Mouse (Mus musculus): Measurements from ENCODE around the gene Samd10. TPM values are rescaled to one million over a fixed set of nuclear protein-coding genes. Genes with fewer than 3 reads are reported as not detected.

Gene Samd10
- polyA plus RNA-seq, 1 experiment from 2014 or later, result 88.8 TPM

GRCm38 (mm10) chr2:181589732-181590105, 9.3 kb downstream of the Samd10 start:
- Histone ChIP-seq H3K27ac (replicated peaks) (no peak overlapping the region), H3K4me2 (replicated peaks) (no peak overlapping the region), H3K9me3 (no peaks in the 10 kb centered on the region), H3K4me1 (peaks cover 19% of the 10 kb centered on the region), H3K4me3 (no peak overlapping the region), H3K9ac (replicated peaks) (no peak overlapping the region), H3K36me3 (peaks cover 61% of the 10 kb centered on the region), H3K27me3 (no peaks in the 10 kb centered on the region)
- 95% methylated on average over 9 of the region's 9 CpGs for WGBS
- ATAC-seq (ENCODE audit: low FRiP score, low read depth), result no peak

- no peak for ATAC-seq (ENCODE audit: low FRiP score, low read depth)
- H3K9me3 ChIP-seq, result no peaks in the 10 kb centered on the region
- no peak overlapping the region for H3K4me3 ChIP-seq
Observed at GRCm38 (mm10) chr2:181589011-181589731, 9.8 kb downstream of the Samd10 start.

GRCm38 (mm10) chr2:181588229-181588780, 10.7 kb downstream of the Samd10 start:
- WGBS, result 93% methylated on average over 10 of the region's 11 CpGs
- Histone ChIP-seq H3K27me3 (no peaks in the 10 kb centered on the region), H3K27ac (replicated peaks) (no peak overlapping the region), H3K9me3 (no peaks in the 10 kb centered on the region), H3K9ac (replicated peaks) (no peak overlapping the region), H3K36me3 (peaks cover 74% of the 10 kb centered on the region), H3K4me2 (replicated peaks) (no peak overlapping the region), H3K4me1 (peaks cover 18% of the 10 kb centered on the region), H3K4me3 (no peak overlapping the region)
- no peak for ATAC-seq (ENCODE audit: low FRiP score, low read depth)

More at GRCm38 (mm10) chr2:181589011-181589731, 9.8 kb downstream of the Samd10 start:
- peaks cover 66% of the 10 kb centered on the region for H3K36me3 ChIP-seq
- peaks cover 19% of the 10 kb centered on the region for H3K4me1 ChIP-seq
- no peak overlapping the region for H3K27ac ChIP-seq (replicated peaks)
- no peaks in the 10 kb centered on the region for H3K27me3 ChIP-seq
- WGBS, result 93% methylated on average over 10 of the region's 10 CpGs
- H3K9ac ChIP-seq (replicated peaks), result no peak overlapping the region
- no peak overlapping the region for H3K4me2 ChIP-seq (replicated peaks)

GRCm38 (mm10) chr2:181587796-181588195, 11.2 kb downstream of the Samd10 start:
- peaks cover 74% of the 10 kb centered on the region for H3K36me3 ChIP-seq
- H3K9me3 ChIP-seq, result no peaks in the 10 kb centered on the region
- 85% methylated on average over 6 of the region's 6 CpGs for WGBS

GRCm38 (mm10) chr2:181586124-181586523, 12.9 kb downstream of the Samd10 start:
- ATAC-seq (ENCODE audit: low FRiP score, low read depth), result no peak

More at GRCm38 (mm10) chr2:181587796-181588195, 11.2 kb downstream of the Samd10 start:
- no peak for ATAC-seq (ENCODE audit: low FRiP score, low read depth)
- no peak overlapping the region for H3K27ac ChIP-seq (replicated peaks)
- H3K9ac ChIP-seq (replicated peaks), result no peak overlapping the region
- peaks cover 14% of the 10 kb centered on the region for H3K4me1 ChIP-seq
- no peak overlapping the region for H3K4me2 ChIP-seq (replicated peaks)
- H3K27me3 ChIP-seq, result no peaks in the 10 kb centered on the region
- H3K4me3 ChIP-seq, result no peak overlapping the region

GRCm38 (mm10) chr2:181585506-181585905, 13.5 kb downstream of the Samd10 start:
- Histone ChIP-seq H3K27ac (replicated peaks) (no peak overlapping the region), H3K4me3 (no peak overlapping the region), H3K4me2 (replicated peaks) (no peak overlapping the region), H3K9me3 (no peaks in the 10 kb centered on the region), H3K9ac (replicated peaks) (no peak overlapping the region), H3K27me3 (no peaks in the 10 kb centered on the region), H3K4me1 (peaks cover 7% of the 10 kb centered on the region), H3K36me3 (peaks cover 70% of the 10 kb centered on the region)
- no peak for ATAC-seq (ENCODE audit: low FRiP score, low read depth)
- 92% methylated on average over 5 of the region's 5 CpGs for WGBS

More at GRCm38 (mm10) chr2:181586124-181586523, 12.9 kb downstream of the Samd10 start:
- Histone ChIP-seq H3K4me3 (no peak overlapping the region), H3K4me1 (peaks cover 8% of the 10 kb centered on the region), H3K27me3 (no peaks in the 10 kb centered on the region), H3K27ac (replicated peaks) (no peak overlapping the region), H3K9ac (replicated peaks) (no peak overlapping the region), H3K9me3 (no peaks in the 10 kb centered on the region), H3K36me3 (peaks cover 74% of the 10 kb centered on the region), H3K4me2 (replicated peaks) (no peak overlapping the region)
- 97% methylated on average over 3 of the region's 3 CpGs for WGBS

GRCm38 (mm10) chr2:181584411-181584942, 14.5 kb downstream of the Samd10 start, which contains the start of gene Uckl1:
Gene Uckl1, minus strand, starts transcription at chr2:181584892.
- no peaks in the 10 kb centered on the region for H3K9me3 ChIP-seq
- H3K4me1 ChIP-seq, result peaks cover 14% of the 10 kb centered on the region
- H3K36me3 ChIP-seq, result peaks cover 59% of the 10 kb centered on the region
- ATAC-seq (ENCODE audit: low FRiP score, low read depth), result no peak
- no peak within 1 kb of the TSS for H3K4me2 ChIP-seq (replicated peaks)
- WGBS, result 89% methylated on average over 4 of the region's 4 CpGs
- no peak within 1 kb of the TSS for H3K4me3 ChIP-seq
- no peak within 1 kb of the TSS for H3K27ac ChIP-seq (replicated peaks)
- H3K27me3 ChIP-seq, result no peaks in the 10 kb centered on the region
- no peak within 1 kb of the TSS for H3K9ac ChIP-seq (replicated peaks)

GRCm38 (mm10) chr2:181583460-181584257, 15.4 kb downstream of the Samd10 start:
- WGBS, result 92% methylated on average over 3 of the region's 3 CpGs
- H3K27ac ChIP-seq (replicated peaks), result no peak overlapping the region
- H3K9ac ChIP-seq (replicated peaks), result no peak overlapping the region
- no peaks in the 10 kb centered on the region for H3K27me3 ChIP-seq
- ATAC-seq (ENCODE audit: low FRiP score, low read depth), result no peak
- H3K4me2 ChIP-seq (replicated peaks), result no peak overlapping the region
- no peaks in the 10 kb centered on the region for H3K9me3 ChIP-seq
- H3K4me1 ChIP-seq, result peaks cover 14% of the 10 kb centered on the region
- no peak overlapping the region for H3K4me3 ChIP-seq
- peaks cover 51% of the 10 kb centered on the region for H3K36me3 ChIP-seq

- Histone ChIP-seq H3K4me2 (replicated peaks) (no peak overlapping the region), H3K4me3 (no peak overlapping the region), H3K27me3 (no peaks in the 10 kb centered on the region), H3K27ac (replicated peaks) (no peak overlapping the region), H3K36me3 (peaks cover 44% of the 10 kb centered on the region), H3K9me3 (no peaks in the 10 kb centered on the region), H3K9ac (replicated peaks) (no peak overlapping the region), H3K4me1 (peaks cover 18% of the 10 kb centered on the region)
- WGBS, result 83% methylated on average over 1 of the region's 1 CpGs
- no peak for ATAC-seq (ENCODE audit: low FRiP score, low read depth)
Observed at GRCm38 (mm10) chr2:181582939-181583338, 16.1 kb downstream of the Samd10 start.

- H3K4me1 ChIP-seq, result peaks cover 18% of the 10 kb centered on the region
- H3K27ac ChIP-seq (replicated peaks), result no peak overlapping the region
- no peaks in the 10 kb centered on the region for H3K27me3 ChIP-seq
- H3K4me3 ChIP-seq, result peak overlapping the region; percentile 64; the same call in 1 of the 2 replicates
- H3K9me3 ChIP-seq, result no peaks in the 10 kb centered on the region
- H3K36me3 ChIP-seq, result peaks cover 39% of the 10 kb centered on the region
- peak overlapping the region; percentile 84 for H3K4me2 ChIP-seq (replicated peaks)
- 85% methylated on average over 2 of the region's 2 CpGs for WGBS
- H3K9ac ChIP-seq (replicated peaks), result no peak overlapping the region
- ATAC-seq (ENCODE audit: low FRiP score, low read depth), result no peak; the same call in 1 of the 2 replicates
Observed at GRCm38 (mm10) chr2:181582358-181582757, 16.7 kb downstream of the Samd10 start.

- peaks cover 18% of the 10 kb centered on the region for H3K4me1 ChIP-seq
- H3K4me2 ChIP-seq (replicated peaks), result peak overlapping the region; percentile 84
- peaks cover 32% of the 10 kb centered on the region for H3K36me3 ChIP-seq
- ATAC-seq (ENCODE audit: low FRiP score, low read depth), result peak; percentile 85
- H3K9ac ChIP-seq (replicated peaks), result peak overlapping the region; percentile 87
- H3K27me3 ChIP-seq, result no peaks in the 10 kb centered on the region
- H3K9me3 ChIP-seq, result no peaks in the 10 kb centered on the region
- H3K4me3 ChIP-seq, result peak overlapping the region; percentile 64
- WGBS, result under 1% methylated on average over 49 of the region's 49 CpGs
- peak overlapping the region; percentile 93 for H3K27ac ChIP-seq (replicated peaks)
Observed at GRCm38 (mm10) chr2:181581402-181582120, 17.5 kb downstream of the Samd10 start.
